8 mouse cellular contexts compared by ENCODE assay signal in the genomic region with DNA sequence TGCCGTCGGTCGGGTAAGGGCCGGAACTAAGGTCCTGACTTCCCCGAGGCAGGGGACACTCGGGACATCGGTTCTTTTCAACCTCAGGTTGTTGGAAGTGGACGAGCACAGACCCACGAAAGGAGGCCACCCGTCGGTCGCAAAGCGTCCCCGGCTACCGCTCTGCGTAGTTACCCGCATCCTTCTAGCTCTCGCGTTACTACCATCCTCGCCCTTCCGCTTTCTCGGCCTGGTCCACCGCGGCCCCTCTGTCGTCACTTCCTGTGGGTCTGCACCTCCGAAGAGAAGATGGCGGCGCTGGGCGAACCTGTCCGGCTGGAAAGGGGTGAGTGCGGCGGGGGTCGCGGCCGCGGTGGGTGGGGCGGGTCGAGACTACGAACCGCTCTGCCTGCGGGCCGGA. TPM values are rescaled to one million over a fixed set of nuclear protein-coding genes. Genes with fewer than 3 reads are reported as not detected.
A peak's percentile ranks its signal among the peaks of the same experiment; 100 is the strongest.
DNase-seq lines count a peak whose midpoint lies in the region; ATAC-seq and TF ChIP-seq lines count a peak whose summit lies in the region.

Gene Lin7c, plus strand, starts transcription at position 257 of the 400 bp plus-strand sequence.

- H3K9me3 ChIP-seq in hindbrain, postnatal 0 days (ENCODE audit: low read length) = no peaks in the 10 kb centered on the region

- ATAC-seq in activated CD4-positive, CD25-positive, alpha-beta regulatory T cell, adult 4 months = peak; percentile 98
- ATAC-seq in common myeloid progenitor, adult 5-6 weeks (replicated peaks; ENCODE audit: low read depth, poor library complexity, severe bottlenecking) = peak; percentile 98
- ATAC-seq in hindbrain, postnatal 0 days = peak; percentile 100

- no peak for TF ChIP-seq CTCF in gastrocnemius, adult 2 months (IDR thresholded peaks at IDR 0.05)
- TF ChIP-seq CTCF in hindbrain, postnatal 0 days (IDR thresholded peaks at IDR 0.05; ENCODE audit: low read depth) = no peak
- no peak for TF ChIP-seq CTCF in left cerebral cortex, adult 2 months (IDR thresholded peaks at IDR 0.05)

- WGBS in hindbrain, postnatal 0 days = under 1% methylated on average over 42 of the region's 42 CpGs
- WGBS in macrophage (ENCODE audit: missing documents) = 0% methylated on average over 40 of the region's 42 CpGs

- H3K27ac ChIP-seq in gastrocnemius, adult 2 months = peak within 1 kb of the TSS; percentile 97
- peak within 1 kb of the TSS; percentile 95 for H3K27ac ChIP-seq in hindbrain, postnatal 0 days
- peak within 1 kb of the TSS; percentile 85 for H3K27ac ChIP-seq in left cerebral cortex, adult 2 months
- H3K27ac ChIP-seq in macrophage = peak within 1 kb of the TSS; percentile 44

- intact Hi-C loops in gastrocnemius, adult 2 months (cut with DNase I) = no loop called here
- intact Hi-C loops in left cerebral cortex, adult 2 months (cut with DNase I) = no loop called here

- peak within 1 kb of the TSS; percentile 98 for H3K4me3 ChIP-seq in gastrocnemius, adult 2 months
- peak within 1 kb of the TSS; percentile 98 for H3K4me3 ChIP-seq in hindbrain, postnatal 0 days (ENCODE audit: low read length)
- peak within 1 kb of the TSS; percentile 97 for H3K4me3 ChIP-seq in left cerebral cortex, adult 2 months
- H3K4me3 ChIP-seq in macrophage (ENCODE audit: inconsistent target) = peak within 1 kb of the TSS; percentile 83

- peaks cover 37% of the 10 kb centered on the region for H3K79me2 ChIP-seq in macrophage (ENCODE audit: inconsistent target)

- H3K4me1 ChIP-seq in hindbrain, postnatal 0 days (ENCODE audit: insufficient read depth, low read length) = peaks cover 10% of the 10 kb centered on the region

- peak within 1 kb of the TSS; percentile 98 for H3K9ac ChIP-seq in hindbrain, postnatal 0 days (replicated peaks; ENCODE audit: low read length)

- peaks cover 7% of the 10 kb centered on the region for H3K36me3 ChIP-seq in hindbrain, postnatal 0 days (ENCODE audit: insufficient read depth, low read length)
- H3K36me3 ChIP-seq in macrophage (ENCODE audit: inconsistent target) = peaks cover 14% of the 10 kb centered on the region

- H3K27me3 ChIP-seq in hindbrain, postnatal 0 days (ENCODE audit: insufficient read depth, low read length) = no peaks in the 10 kb centered on the region

- peak within 1 kb of the TSS; percentile 78 for H3K4me2 ChIP-seq in hindbrain, postnatal 0 days (ENCODE audit: low read depth, low read length)

- DNase-seq in gastrocnemius, adult 2 months = peak; percentile 97
- peak; percentile 98 for DNase-seq in hindbrain, postnatal 0 days (ENCODE audit: low spot score)
- DNase-seq in left cerebral cortex, adult 2 months (ENCODE audit: extremely low spot score in 1 of 2, low spot score in 2 of 2) = peak; percentile 92 to 93
- peak; percentile 90 for DNase-seq in retina, postnatal 7 days (ENCODE audit: low read depth, low spot score)
- DNase-seq in urinary bladder, adult 18-20 months (ENCODE audit: low spot score in 2 of 2) = peak; percentile 78 to 94

RNA-seq across cellular contexts. Expression of gene Lin7c, which starts in this region (rescaled TPM):
- 10 to 100 TPM; 53.8 to 62.3 TPM for polyA plus RNA-seq in activated CD4-positive, CD25-positive, alpha-beta regulatory T cell, adult 4 months (2017; shearing (Covaris generic))
- 112 and 116 TPM in 2 replicates for total RNA-seq in common myeloid progenitor, adult 5-6 weeks (2017)
- total RNA-seq in gastrocnemius, adult 2 months (2021) = 10 to 100 TPM; 27.5 to 32.9 TPM
- 147 and 171 TPM in 2 replicates for total RNA-seq in hindbrain, postnatal 0 days (2014; rRNA removed)
- polyA plus RNA-seq in hindbrain, postnatal 0 days (2015; fragmentation: Nextera tagmentation; extraction: Ambion mirVana) = 153 and 158 TPM in 2 replicates
- 10 to 100 TPM; 74.8 to 83.4 TPM for total RNA-seq in left cerebral cortex, adult 2 months (2021)
- 10 to 100 TPM; 18.6 to 58.8 (median 48.0) TPM for total RNA-seq in macrophage (2018; cell fraction: chromatin; rRNA removed)
- total RNA-seq in macrophage (2018; cell fraction: cytosol; rRNA removed) = 10 to 100 TPM; 34.2 to 79.2 (median 54.9) TPM
- 10 to 100 TPM; 31.0 to 81.7 (median 54.4) TPM for total RNA-seq in macrophage (2018; cell fraction: nucleus; rRNA removed)
- 48.5 to 60.8 TPM (median 53.1 TPM) in 3 replicates for polyA plus RNA-seq in macrophage (2018)

Comparison
In these comparisons a context has a peak if more than half of its experiments do, and no peak if none do; other contexts are left out.
1. Peak in every context shown above with its lines: DNase-seq, ATAC-seq, H3K4me3 ChIP-seq and H3K27ac ChIP-seq.
2. H3K27ac ChIP-seq: peak in every context shown above with its lines; median percentile 97 in gastrocnemius, adult 2 months; 95 in hindbrain, postnatal 0 days; 85 in left cerebral cortex, adult 2 months; 44 in macrophage.